Mouse (Mus musculus) lung, adult 2 months (tissue): ENCODE results near the gene Kif21b.

Experiments used
- CTCF ChIP-seq: fragments of 200-500 bp; IDR thresholded peaks from 2 replicates; pipeline ENCODE4 v1.5.1; 2011; ENCODE audit warnings: mild to moderate bottlenecking, low read length, control low read depth; ENCODE audit not compliant: insufficient read depth
- POLR2A ChIP-seq: fragments of 200-500 bp; IDR thresholded peaks from 2 replicates; pipeline ENCODE4 v1.6.1; 2011; ENCODE audit warnings: low read depth, mild to moderate bottlenecking, control low read depth, low read length, borderline replicate concordance; ENCODE audit errors: extremely low read depth

- TF ChIP-seq CTCF (no peak), POLR2A (no peak)
These were observed 30.2 kb downstream of the Kif21b start for GRCm38 (mm10) chr1:136161333-136161921.
